ENCODE assay signal across 19 mouse cellular contexts in the genomic region with DNA sequence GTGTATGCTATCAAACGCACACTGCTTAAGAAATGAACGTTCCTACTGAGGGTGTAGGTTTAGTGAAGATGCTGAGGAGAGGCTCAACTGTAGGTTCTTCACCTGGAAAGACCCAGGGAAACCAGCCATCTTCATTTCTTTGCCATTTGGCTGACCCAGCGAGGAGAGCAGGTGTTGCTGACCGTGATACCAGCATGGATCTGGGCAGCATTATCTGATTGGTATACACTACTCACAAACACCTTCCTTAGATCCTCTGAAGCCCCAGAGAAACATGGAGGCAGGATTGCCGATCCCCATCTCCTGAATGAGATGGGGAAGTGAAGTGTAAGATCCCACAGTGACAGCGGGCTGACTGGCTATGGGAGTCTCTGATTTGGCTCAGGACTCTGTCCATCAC. TPM values are rescaled to one million over a fixed set of nuclear protein-coding genes. Genes with fewer than 3 reads are reported as not detected.
A peak's percentile ranks its signal among the peaks of the same experiment; 100 is the strongest.
DNase-seq lines count a peak whose midpoint lies in the region; ATAC-seq and TF ChIP-seq lines count a peak whose summit lies in the region.
"Had no signal": no experiment of that assay in that cellular context is flagged by ENCODE, and none has a peak within 500 bp of the region (broad histone marks: within the 10 kb centered on the region; RNA-seq: fewer than 3 reads in every experiment).

No protein-coding gene starts in this region.

- no peaks in the 10 kb centered on the region for H3K36me3 ChIP-seq in hindbrain, postnatal 0 days (ENCODE audit: insufficient read depth, low read length)
- H3K36me3 ChIP-seq in hindbrain, embryonic 12.5 days: no peaks in the 10 kb centered on the region
- no peaks in the 10 kb centered on the region for H3K36me3 ChIP-seq in liver, embryonic 12.5 days
- H3K36me3 ChIP-seq in intestine, embryonic 16.5 days (ENCODE audit: control insufficient read depth, insufficient read depth, low read length): no peaks in the 10 kb centered on the region
- H3K36me3 ChIP-seq: embryonic facial prominence, embryonic 12.5 days; forebrain, embryonic 15.5 days; heart, embryonic 13.5 days had no signal

- no peak overlapping the region for H3K4me3 ChIP-seq in hindbrain, postnatal 0 days (ENCODE audit: low read length)
- H3K4me3 ChIP-seq in hindbrain, embryonic 12.5 days: no peak overlapping the region
- no peak overlapping the region for H3K4me3 ChIP-seq in liver, embryonic 12.5 days
- H3K4me3 ChIP-seq in intestine, embryonic 16.5 days (ENCODE audit: low read length): no peak overlapping the region
- H3K4me3 ChIP-seq: embryonic facial prominence, embryonic 12.5 days; forebrain, embryonic 15.5 days; heart, adult 2 months; heart, embryonic 13.5 days had no signal

- DNase-seq in hindbrain, postnatal 0 days (ENCODE audit: low spot score): no peak
- DNase-seq in cerebellum, adult 11-12 months: peak; percentile 45
- DNase-seq in cerebellum, adult 9-10 months: peak; percentile 58
- peak; percentile 50 to 53 for DNase-seq in cerebellum, postnatal 25 days
- DNase-seq: adrenal gland, postnatal 14 days; embryo, embryonic 11 days; gastrocnemius, postnatal 14 days; heart, adult 2 months; heart, postnatal 36 days; kidney, adult 18-20 months had no signal

- no peaks in the 10 kb centered on the region for H3K9me3 ChIP-seq in hindbrain, postnatal 0 days (ENCODE audit: low read length)
- no peaks in the 10 kb centered on the region for H3K9me3 ChIP-seq in hindbrain, embryonic 12.5 days (replicated peaks)
- no peaks in the 10 kb centered on the region for H3K9me3 ChIP-seq in liver, embryonic 12.5 days (replicated peaks)
- H3K9me3 ChIP-seq in intestine, embryonic 16.5 days (ENCODE audit: control insufficient read depth, low read length): no peaks in the 10 kb centered on the region
- H3K9me3 ChIP-seq: embryonic facial prominence, embryonic 12.5 days; forebrain, embryonic 15.5 days; heart, embryonic 13.5 days had no signal

- no peaks in the 10 kb centered on the region for H3K4me1 ChIP-seq in hindbrain, postnatal 0 days (ENCODE audit: insufficient read depth, low read length)
- no peaks in the 10 kb centered on the region for H3K4me1 ChIP-seq in hindbrain, embryonic 12.5 days
- H3K4me1 ChIP-seq in liver, embryonic 12.5 days: no peaks in the 10 kb centered on the region
- no peaks in the 10 kb centered on the region for H3K4me1 ChIP-seq in intestine, embryonic 16.5 days (ENCODE audit: control insufficient read depth, insufficient read depth, low read length)

- H3K4me2 ChIP-seq in hindbrain, postnatal 0 days (ENCODE audit: low read depth, low read length): no peak overlapping the region
- no peak overlapping the region for H3K4me2 ChIP-seq in hindbrain, embryonic 12.5 days (replicated peaks)
- H3K4me2 ChIP-seq in liver, embryonic 12.5 days: no peak overlapping the region
- no peak overlapping the region for H3K4me2 ChIP-seq in intestine, embryonic 16.5 days (ENCODE audit: low read depth, low read length)
- H3K4me2 ChIP-seq: embryonic facial prominence, embryonic 12.5 days; forebrain, embryonic 15.5 days; heart, embryonic 13.5 days had no signal

- no peak overlapping the region for H3K27ac ChIP-seq in hindbrain, postnatal 0 days
- no peak overlapping the region for H3K27ac ChIP-seq in hindbrain, embryonic 12.5 days
- H3K27ac ChIP-seq in liver, embryonic 12.5 days: no peak overlapping the region
- no peak overlapping the region for H3K27ac ChIP-seq in intestine, embryonic 16.5 days (ENCODE audit: low read length)
- H3K27ac ChIP-seq: embryonic facial prominence, embryonic 12.5 days; forebrain, embryonic 15.5 days; heart, adult 2 months; heart, embryonic 13.5 days had no signal

- no peak overlapping the region for H3K9ac ChIP-seq in hindbrain, postnatal 0 days (replicated peaks; ENCODE audit: low read length)
- no peak overlapping the region for H3K9ac ChIP-seq in hindbrain, embryonic 12.5 days
- H3K9ac ChIP-seq in liver, embryonic 12.5 days: no peak overlapping the region
- no peak overlapping the region for H3K9ac ChIP-seq in intestine, embryonic 16.5 days (ENCODE audit: low read depth, low read length)
- H3K9ac ChIP-seq: embryonic facial prominence, embryonic 12.5 days; forebrain, embryonic 15.5 days; heart, embryonic 13.5 days had no signal

- WGBS in hindbrain, postnatal 0 days: 75% methylated on average over 6 of the region's 6 CpGs
- WGBS in hindbrain, embryonic 12.5 days: 85% methylated on average over 6 of the region's 6 CpGs
- 65% methylated on average over 6 of the region's 6 CpGs for WGBS in liver, embryonic 12.5 days (ENCODE audit: insufficient replicate concordance)
- WGBS in intestine, embryonic 16.5 days: 80% methylated on average over 6 of the region's 6 CpGs

- TF ChIP-seq CTCF in hindbrain, postnatal 0 days (IDR thresholded peaks at IDR 0.05; ENCODE audit: low read depth): no peak

- H3K27me3 ChIP-seq in hindbrain, postnatal 0 days (ENCODE audit: insufficient read depth, low read length): no peaks in the 10 kb centered on the region
- H3K27me3 ChIP-seq in hindbrain, embryonic 12.5 days: no peaks in the 10 kb centered on the region
- peaks cover 22% of the 10 kb centered on the region; the same call in 1 of the 2 replicates for H3K27me3 ChIP-seq in liver, embryonic 12.5 days (replicated peaks)
- H3K27me3 ChIP-seq in intestine, embryonic 16.5 days (replicated peaks; ENCODE audit: control insufficient read depth, insufficient read depth, low read length): no peaks in the 10 kb centered on the region
- H3K27me3 ChIP-seq: embryonic facial prominence, embryonic 12.5 days; forebrain, embryonic 15.5 days; Patski had no signal

- ATAC-seq in hindbrain, postnatal 0 days: 0 out of 2 replicates have a peak, but pooled peaks have one; percentile 11
- no peak for ATAC-seq in hindbrain, embryonic 12.5 days (ENCODE audit: low FRiP score)
- ATAC-seq in liver, embryonic 12.5 days: no peak
- ATAC-seq in intestine, embryonic 16.5 days: no peak
- no peak for ATAC-seq in frontal cortex, adult (ENCODE audit: low TSS enrichment)
- ATAC-seq: activated CD4-positive, CD25-positive, alpha-beta regulatory T cell, adult 4 months; forebrain, embryonic 15.5 days; Patski had no signal

RNA-seq across cellular contexts. Expression of a gene that starts 31.2 kb away (rescaled TPM):
- 16.7 and 23.6 TPM in 2 replicates for total RNA-seq in hindbrain, postnatal 0 days (2014; rRNA removed)
- 23.0 and 23.7 TPM in 2 replicates for polyA plus RNA-seq in hindbrain, postnatal 0 days (2015; fragmentation: Nextera tagmentation; extraction: Ambion mirVana)
- 38.2 and 39.4 TPM in 2 replicates for polyA plus RNA-seq in hindbrain, embryonic 12.5 days (2016; fragmentation: Nextera tagmentation; extraction: Ambion mirVana)
- polyA plus RNA-seq in liver, embryonic 12.5 days (2016; fragmentation: Nextera tagmentation; extraction: Ambion mirVana): 66.6 and 68.0 TPM in 2 replicates
- 40.0 and 49.4 TPM in 2 replicates for polyA plus RNA-seq in intestine, embryonic 16.5 days (2015; fragmentation: Nextera tagmentation; extraction: Ambion mirVana)
